Mouse (Mus musculus) heart, postnatal 10 days (tissue): Measurements from ENCODE around the gene Grin3b. TPM values are rescaled to one million over a fixed set of nuclear protein-coding genes. Genes with fewer than 3 reads are reported as not detected.
A peak's percentile ranks its signal among the peaks of the same experiment; 100 is the strongest.

Experiments
- DNase-seq, 2 experiments: peaks; one replicate each; pipeline ENCODE4 v3.0.0; 2021
- intact Hi-C: fragments of 180-260 bp; cut with DNase I; formaldehyde crosslinking; loops from one replicate; pipeline ENCODE4 v1.15.1; 2025
- total RNA-seq, 2 experiments: library from RNA; stranded (reverse); gene quantifications; 2 replicates each; pipeline ENCODE4 v1.2.3; 2021

The Grin3b gene
- total RNA-seq, 2 experiments from 2014 or later: not detected

- intact Hi-C loops: loop anchor here (5.0 kb wide), 2 partner anchors 66 to 156 kb away; partner anchors contain the start of gene Cbarp
- DNase-seq: peak; percentile 65 to 75
These were observed 15.8 kb downstream of the Grin3b start for GRCm38 (mm10) chr10:79986232-79986878.

- DNase-seq: peak; percentile 90 to 95
- intact Hi-C loops: loop anchor here (5.0 kb wide), 2 partner anchors 65 to 155 kb away; partner anchors contain the start of gene Cbarp
These were observed 16.4 kb downstream of the Grin3b start for GRCm38 (mm10) chr10:79986963-79987362.

- intact Hi-C loops: loop anchor here (2.0 to 5.0 kb wide), 4 partner anchors 47 to 154 kb away; partner anchors contain the start of genes Cbarp and Stk11
- no peak for DNase-seq
These were observed 17.4 kb downstream of the Grin3b start for GRCm38 (mm10) chr10:79987771-79988505.

- DNase-seq: peak; percentile 76 to 77
- intact Hi-C loops: loop anchor here (2.0 to 5.0 kb wide), 4 partner anchors 46 to 154 kb away; partner anchors contain the start of genes Cbarp and Stk11
These were observed 18.2 kb downstream of the Grin3b start, which contains the start of gene Cnn2 for GRCm38 (mm10) chr10:79988506-79989271. Gene Cnn2, plus strand, starts transcription at chr10:79988584.

- intact Hi-C loops: loop anchor here (2.0 to 5.0 kb wide), 4 partner anchors 45 to 153 kb away; partner anchors contain the start of genes Cbarp and Stk11
- no peak for DNase-seq
These were observed 18.8 kb downstream of the Grin3b start for GRCm38 (mm10) chr10:79989272-79989786.

GRCm38 (mm10) chr10:79989870-79990269 lies 19.4 kb downstream of the Grin3b start:
- intact Hi-C loops: loop anchor here (2.0 to 5.0 kb wide), 4 partner anchors 45 to 152 kb away; partner anchors contain the start of genes Cbarp and Stk11
- DNase-seq: no peak

GRCm38 (mm10) chr10:79991099-79991498 lies 20.6 kb downstream of the Grin3b start:
- intact Hi-C loops: no loop called here
- DNase-seq: no peak

- no peak for DNase-seq
- intact Hi-C loops: no loop called here
These were observed 21.0 kb downstream of the Grin3b start for GRCm38 (mm10) chr10:79991548-79991947.

GRCm38 (mm10) chr10:79994397-79995115 lies 24.0 kb downstream of the Grin3b start:
- no peak for DNase-seq
- intact Hi-C loops: no loop called here

GRCm38 (mm10) chr10:79995636-79996035 lies 25.1 kb downstream of the Grin3b start:
- intact Hi-C loops: loop anchor here (2.0 kb wide), 1 partner anchor 39 kb away; no protein-coding TSS in a partner anchor
- no peak for DNase-seq

- DNase-seq: peak; percentile 98 to 99
- intact Hi-C loops: loop anchor here (2.0 kb wide), 1 partner anchor 38 kb away; no protein-coding TSS in a partner anchor
These were observed 25.9 kb downstream of the Grin3b start, which contains the start of gene Abca7 for GRCm38 (mm10) chr10:79996272-79997033. Gene Abca7, plus strand, starts transcription at chr10:79996494.

GRCm38 (mm10) chr10:79997034-79997760 lies 26.7 kb downstream of the Grin3b start:
- DNase-seq: peak; percentile 69 to 81
- intact Hi-C loops: loop anchor here (2.0 kb wide), 1 partner anchor 38 kb away; no protein-coding TSS in a partner anchor

GRCm38 (mm10) chr10:79997819-79998218 lies 27.3 kb downstream of the Grin3b start:
- intact Hi-C loops: loop anchor here (2.0 kb wide), 1 partner anchor 37 kb away; no protein-coding TSS in a partner anchor
- DNase-seq: peak; percentile 74 to 75

GRCm38 (mm10) chr10:80001945-80002344 lies 31.4 kb downstream of the Grin3b start:
- DNase-seq: no peak
- intact Hi-C loops: no loop called here

- DNase-seq: no peak
- intact Hi-C loops: no loop called here
These were observed 32.3 kb downstream of the Grin3b start for GRCm38 (mm10) chr10:80002829-80003228.

- peak in 1 of 2 experiments; percentile 48 for DNase-seq
These were observed 33.1 kb downstream of the Grin3b start for GRCm38 (mm10) chr10:80003374-80004232.

GRCm38 (mm10) chr10:80004233-80004705 lies 33.8 kb downstream of the Grin3b start:
- DNase-seq: no peak
- intact Hi-C loops: no loop called here

More at GRCm38 (mm10) chr10:80003374-80004232, 33.1 kb downstream of the Grin3b start:
- intact Hi-C loops: no loop called here
